17 mouse cellular contexts compared by ENCODE assay signal in the genomic region with DNA sequence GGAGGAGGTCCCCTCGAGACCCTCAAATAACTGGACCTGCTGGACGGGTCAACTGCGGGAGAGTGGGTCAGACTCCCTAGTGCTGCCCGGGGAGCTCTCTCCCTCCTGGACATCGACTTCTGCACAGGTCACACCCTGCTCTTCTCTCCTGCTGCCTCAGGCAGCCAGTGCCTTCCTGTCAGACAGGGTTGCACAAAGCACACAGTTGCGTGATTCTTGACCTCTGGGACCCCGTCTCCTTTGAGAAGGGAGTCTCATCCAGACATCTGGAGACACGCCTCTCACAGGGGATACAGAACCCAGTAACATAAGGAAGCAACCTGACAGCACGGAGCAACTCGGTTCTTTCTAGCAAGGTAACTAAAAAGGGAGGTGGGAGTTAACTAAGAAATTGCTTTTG. TPM values are rescaled to one million over a fixed set of nuclear protein-coding genes. Genes with fewer than 3 reads are reported as not detected.
DNase-seq lines count a peak whose midpoint lies in the region; ATAC-seq lines count a peak whose summit lies in the region.
"Had no signal": no experiment of that assay in that cellular context is flagged by ENCODE, and none has a peak within 500 bp of the region (broad histone marks: within the 10 kb centered on the region; RNA-seq: fewer than 3 reads in every experiment).

No protein-coding gene starts in this region.

- H3K27me3 ChIP-seq in heart, embryonic 10.5 days (ENCODE audit: insufficient read depth, poor library complexity, severe bottlenecking), result no peaks in the 10 kb centered on the region
- H3K27me3 ChIP-seq: embryonic facial prominence, embryonic 12.5 days; forebrain, embryonic 15.5 days; heart, embryonic 13.5 days had no signal

- WGBS in heart, embryonic 10.5 days, result 74% methylated on average over 10 of the region's 10 CpGs

- no peaks in the 10 kb centered on the region for H3K36me3 ChIP-seq in heart, embryonic 10.5 days
- H3K36me3 ChIP-seq: embryonic facial prominence, embryonic 12.5 days; forebrain, embryonic 15.5 days; heart, embryonic 13.5 days; hindbrain, embryonic 13.5 days had no signal

- peak; percentile 24 for DNase-seq in heart, embryonic 10.5 days (ENCODE audit: low spot score)
- DNase-seq in heart, postnatal 4 days, result no peak
- DNase-seq in 416B (ENCODE audit: low read depth) (peak; percentile 5), ES-CJ7 (ENCODE audit: low read depth, low spot score) (peak; percentile 42)
- DNase-seq in layer of hippocampus, adult 11-12 months (ENCODE audit: low spot score), result no peak
- DNase-seq in left cerebral cortex, adult 11 months (ENCODE audit: low spot score), result no peak
- DNase-seq: adrenal gland, postnatal 10 days; cerebellum, adult 11 months; cerebellum, adult 9-10 months; cerebellum, postnatal 25 days; gastrocnemius, postnatal 10 days had no signal

- ATAC-seq in granulocyte monocyte progenitor cell, adult 5-6 weeks (replicated peaks; ENCODE audit: poor library complexity, severe bottlenecking), result peak; percentile 53
- ATAC-seq: forebrain, embryonic 15.5 days; hindbrain, postnatal 0 days had no signal

- H3K9me3 ChIP-seq in heart, embryonic 10.5 days, result no peaks in the 10 kb centered on the region
- H3K9me3 ChIP-seq: embryonic facial prominence, embryonic 12.5 days; forebrain, embryonic 15.5 days; heart, embryonic 13.5 days; hindbrain, embryonic 13.5 days had no signal

- no peaks in the 10 kb centered on the region for H3K4me1 ChIP-seq in heart, embryonic 10.5 days
- H3K4me1 ChIP-seq: embryonic facial prominence, embryonic 12.5 days; forebrain, embryonic 15.5 days; heart, embryonic 13.5 days had no signal

- no peak overlapping the region for H3K27ac ChIP-seq in heart, embryonic 10.5 days
- H3K27ac ChIP-seq: embryonic facial prominence, embryonic 12.5 days; forebrain, embryonic 15.5 days; heart, embryonic 13.5 days; hindbrain, embryonic 13.5 days; hindbrain, postnatal 0 days had no signal

- no peak overlapping the region for H3K4me3 ChIP-seq in heart, embryonic 10.5 days
- H3K4me3 ChIP-seq: embryonic facial prominence, embryonic 12.5 days; forebrain, embryonic 15.5 days; heart, embryonic 13.5 days; hindbrain, embryonic 13.5 days had no signal

RNA-seq across cellular contexts. Expression of a gene that starts 55.1 kb away (rescaled TPM):
- 46.2 and 47.1 TPM in 2 replicates for polyA plus RNA-seq in heart, embryonic 10.5 days (2016; fragmentation: Nextera tagmentation; extraction: Ambion mirVana)
- 10 to 100 TPM; 52.6 to 55.3 TPM for total RNA-seq in heart, postnatal 4 days (2021)
- 20.3 and 30.8 TPM in 2 replicates for total RNA-seq in granulocyte monocyte progenitor cell, adult 5-6 weeks (2014; fragmentation: Nextera tagmentation)
- 34.6 and 35.3 TPM in 2 replicates for total RNA-seq in granulocyte monocyte progenitor cell, adult 5-6 weeks (2017)

Comparison
In these comparisons a context has a peak if more than half of its experiments do, and no peak if none do; other contexts are left out.
1. DNase-seq: peak in heart, embryonic 10.5 days (single experiment), 416B (single experiment) and ES-CJ7 (single experiment); none in heart, postnatal 4 days (single experiment), layer of hippocampus, adult 11-12 months (single experiment) and left cerebral cortex, adult 11 months (single experiment).